Mouse (Mus musculus): Measurements from ENCODE around the gene Gm29094. TPM values are rescaled to one million over a fixed set of nuclear protein-coding genes. Genes with fewer than 3 reads are reported as not detected.
"Not testable (repeated sequence)": the region's sequence is repeated elsewhere in the genome, so short reads cannot be mapped to it uniquely, and the experiment has no call there.

Gm29094 gene
- polyA plus RNA-seq, 1 experiment from 2014 or later, result not detected

DNA sequence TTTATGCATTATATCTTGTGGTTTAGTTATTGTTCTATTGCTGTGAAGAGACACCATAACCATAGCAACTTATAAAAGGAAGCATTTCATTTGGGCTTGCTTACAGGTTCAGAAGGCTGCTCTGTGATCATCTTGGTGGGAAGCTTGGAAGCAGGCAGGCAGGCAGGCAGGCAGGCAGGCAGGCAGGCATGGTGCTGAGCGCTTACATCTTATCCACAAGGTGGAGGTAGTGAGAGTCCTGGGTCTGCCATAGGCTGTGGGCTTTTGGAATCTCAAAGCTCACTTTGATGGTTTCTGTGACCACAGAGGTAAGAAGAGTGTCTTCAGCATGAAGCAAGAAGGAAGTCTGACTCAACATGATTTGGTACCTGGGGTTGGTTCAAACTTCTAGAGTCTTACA is 13.2 kb downstream of the Gm29094 start:
- H3K27me3 ChIP-seq; H3K9ac ChIP-seq; H3K36me3 ChIP-seq; H3K4me3 ChIP-seq; H3K4me2 ChIP-seq; H3K27ac ChIP-seq; ATAC-seq (ENCODE audit: insufficient number of reproducible peaks, low FRiP score, low TSS enrichment, low read depth); H3K4me1 ChIP-seq; H3K9me3 ChIP-seq: not testable (repeated sequence)
- 56% methylated on average over 1 of the region's 1 CpGs for WGBS

DNA sequence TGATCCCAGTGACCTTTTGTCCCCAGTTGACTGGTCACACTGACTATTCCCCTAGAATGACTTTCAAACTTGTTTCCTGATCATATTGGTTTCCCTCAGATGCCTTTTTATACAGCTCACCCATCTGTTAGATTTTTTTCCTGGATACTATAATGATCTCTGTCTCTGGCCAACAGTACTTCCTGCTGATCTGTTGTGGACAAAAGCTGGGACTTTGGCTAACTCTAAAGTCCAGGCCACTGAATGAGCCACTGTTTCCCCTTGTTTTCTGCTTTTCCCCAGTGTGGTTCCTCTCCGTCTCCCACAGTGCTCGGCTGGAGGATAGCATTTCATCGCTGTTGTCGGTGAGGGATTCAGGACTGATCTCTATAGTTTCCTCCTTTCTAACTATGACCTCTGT is 19.0 kb downstream of the Gm29094 start:
- not testable (repeated sequence) for H3K27ac ChIP-seq; H3K4me1 ChIP-seq; H3K9ac ChIP-seq; H3K4me2 ChIP-seq; H3K9me3 ChIP-seq; ATAC-seq (ENCODE audit: insufficient number of reproducible peaks, low FRiP score, low TSS enrichment, low read depth); H3K36me3 ChIP-seq; H3K4me3 ChIP-seq; H3K27me3 ChIP-seq
- 83% methylated on average over 4 of the region's 4 CpGs for WGBS

DNA sequence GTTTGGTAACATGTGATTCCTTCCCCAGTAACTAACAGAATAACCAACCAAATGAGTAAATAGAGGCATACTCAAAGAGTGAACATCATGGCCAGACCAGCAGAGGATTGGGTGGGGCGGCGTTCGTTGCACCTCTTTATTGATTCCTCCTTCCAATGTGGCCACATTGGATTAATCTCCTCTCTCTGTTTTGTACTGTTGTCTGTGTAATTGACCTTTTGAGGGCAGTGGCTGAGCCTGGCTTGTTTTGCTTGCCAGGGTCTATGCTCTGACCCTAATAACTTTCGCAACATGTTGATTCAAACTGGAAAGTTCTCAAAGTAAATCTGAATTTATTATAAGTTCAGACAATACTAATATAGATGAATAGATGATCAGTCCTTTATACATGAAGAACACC is 20.5 kb downstream of the Gm29094 start:
- H3K9me3 ChIP-seq; H3K4me2 ChIP-seq; H3K27me3 ChIP-seq; ATAC-seq (ENCODE audit: insufficient number of reproducible peaks, low FRiP score, low TSS enrichment, low read depth); H3K4me1 ChIP-seq; H3K27ac ChIP-seq; H3K36me3 ChIP-seq; H3K4me3 ChIP-seq; H3K9ac ChIP-seq: not testable (repeated sequence)
- 92% methylated on average over 3 of the region's 4 CpGs for WGBS

DNA sequence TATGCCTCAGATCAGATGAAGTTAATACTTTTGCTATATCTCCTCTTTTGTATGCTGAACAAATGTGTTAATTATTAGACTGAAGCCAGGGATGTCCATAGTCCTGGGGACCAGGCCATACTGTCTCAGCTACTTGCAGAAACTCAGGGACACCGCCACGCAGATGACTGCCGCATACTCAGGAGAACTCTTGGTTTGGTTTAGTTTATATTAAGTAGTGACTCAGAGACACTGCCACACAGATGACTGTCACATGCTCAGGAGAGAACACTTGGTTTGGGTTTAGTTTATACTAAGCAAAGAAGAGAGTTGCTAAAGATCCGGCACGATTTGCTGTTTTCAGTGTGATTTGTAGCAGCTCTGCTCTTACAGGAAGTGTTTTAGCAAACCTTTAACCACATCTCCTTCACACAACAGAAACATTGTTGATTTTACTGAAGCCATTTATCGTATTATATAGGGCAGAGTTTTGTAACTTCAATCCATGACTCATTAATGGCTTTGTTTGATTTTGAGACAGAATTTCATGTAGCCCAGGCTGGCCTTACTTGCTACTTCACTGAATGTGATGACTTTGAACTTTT is 21.6 kb downstream of the Gm29094 start:
- H3K9ac ChIP-seq; H3K27me3 ChIP-seq; H3K27ac ChIP-seq; H3K4me2 ChIP-seq; H3K9me3 ChIP-seq; H3K4me3 ChIP-seq; ATAC-seq (ENCODE audit: insufficient number of reproducible peaks, low FRiP score, low TSS enrichment, low read depth); H3K4me1 ChIP-seq; H3K36me3 ChIP-seq: not testable (repeated sequence)
- 79% methylated on average over 6 of the region's 6 CpGs for WGBS

DNA sequence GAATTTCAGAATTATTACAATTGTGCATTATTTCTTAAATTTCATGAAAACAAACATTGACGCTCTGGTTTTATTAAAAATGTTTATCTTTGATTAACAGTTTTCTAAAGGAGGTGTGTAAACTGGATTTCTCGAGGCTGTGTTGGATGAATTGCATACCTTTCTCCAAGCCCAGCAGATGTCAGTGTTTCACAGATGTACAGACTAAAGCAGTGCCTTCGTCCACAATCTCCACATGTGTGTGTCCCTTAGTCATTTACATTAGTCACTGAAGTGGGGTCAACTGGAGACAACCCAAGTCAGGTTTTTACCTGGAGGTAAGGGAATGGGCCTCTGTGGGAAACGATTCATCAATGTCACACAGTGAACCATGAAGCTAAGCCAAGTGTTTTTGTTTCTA is 26.9 kb downstream of the Gm29094 start:
- Histone ChIP-seq H3K9me3 (no peaks in the 10 kb centered on the region), H3K9ac (no peak overlapping the region), H3K4me2 (no peak overlapping the region), H3K36me3 (no peaks in the 10 kb centered on the region), H3K4me3 (no peak overlapping the region), H3K27ac (no peak overlapping the region), H3K27me3 (no peaks in the 10 kb centered on the region), H3K4me1 (no peaks in the 10 kb centered on the region)
- WGBS, result 55% methylated on average over 4 of the region's 4 CpGs
- ATAC-seq (ENCODE audit: insufficient number of reproducible peaks, low FRiP score, low TSS enrichment, low read depth), result no peak

DNA sequence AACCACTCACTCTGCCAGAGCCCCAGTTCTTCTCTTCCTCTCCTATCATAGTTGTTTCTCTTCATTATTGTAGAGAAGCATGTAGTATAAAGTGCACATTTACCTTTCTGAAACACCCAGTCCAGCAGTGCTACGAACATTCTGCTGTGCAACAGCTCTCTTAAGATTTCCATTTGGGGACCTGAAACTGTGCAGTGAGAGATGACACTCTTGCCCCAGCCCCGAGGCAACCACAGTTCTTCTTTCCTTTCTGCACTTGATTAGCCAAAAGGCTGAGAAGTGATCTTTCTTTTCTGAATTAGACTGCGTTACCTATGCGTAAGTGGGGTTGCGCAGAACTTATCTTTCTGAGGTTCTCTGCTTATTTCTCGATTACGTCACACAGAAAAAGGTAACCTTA is 28.9 kb downstream of the Gm29094 start:
- H3K9me3 ChIP-seq, result no peaks in the 10 kb centered on the region
- WGBS, result 85% methylated on average over 7 of the region's 7 CpGs

DNA sequence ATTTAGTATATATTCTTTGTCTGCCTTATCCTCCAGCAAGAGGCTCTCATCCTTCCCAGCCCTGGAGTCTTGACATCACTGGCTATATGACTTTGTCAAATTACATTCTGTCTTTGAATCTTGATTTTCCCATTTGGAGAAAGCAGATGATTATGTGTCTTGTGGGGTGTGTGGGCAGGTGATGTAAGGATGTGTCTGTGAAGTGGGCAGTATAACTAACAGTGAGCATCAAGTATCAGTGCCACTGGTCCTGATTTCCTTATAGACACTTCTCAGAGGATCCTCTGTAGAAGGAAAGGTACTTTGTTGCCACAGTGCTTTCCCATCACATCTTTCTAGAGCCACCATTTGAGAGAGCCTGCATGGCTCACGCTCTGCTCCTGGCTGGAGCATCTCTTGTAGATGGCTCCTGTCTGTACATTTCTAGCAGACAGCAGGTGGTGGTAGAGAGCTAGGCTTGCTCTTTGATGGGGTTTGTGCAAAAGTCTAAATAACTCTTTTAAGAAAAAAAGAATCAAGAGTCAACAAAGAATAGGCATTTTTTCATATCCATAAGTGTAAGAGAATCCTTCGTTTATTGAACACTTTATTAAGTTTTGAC is 31.8 kb downstream of the Gm29094 start:
- 57% methylated on average over 1 of the region's 2 CpGs for WGBS
- not testable (repeated sequence) for H3K4me2 ChIP-seq; H3K9ac ChIP-seq; H3K27me3 ChIP-seq; H3K27ac ChIP-seq; H3K4me1 ChIP-seq; H3K36me3 ChIP-seq; H3K9me3 ChIP-seq; ATAC-seq (ENCODE audit: insufficient number of reproducible peaks, low FRiP score, low TSS enrichment, low read depth); H3K4me3 ChIP-seq

More for the DNA sequence above, 28.9 kb downstream of the Gm29094 start:
- Histone ChIP-seq H3K27ac (no peak overlapping the region), H3K4me2 (no peak overlapping the region), H3K27me3 (no peaks in the 10 kb centered on the region), H3K9ac (no peak overlapping the region), H3K36me3 (no peaks in the 10 kb centered on the region), H3K4me1 (no peaks in the 10 kb centered on the region), H3K4me3 (no peak overlapping the region)
- no peak for ATAC-seq (ENCODE audit: insufficient number of reproducible peaks, low FRiP score, low TSS enrichment, low read depth)

DNA sequence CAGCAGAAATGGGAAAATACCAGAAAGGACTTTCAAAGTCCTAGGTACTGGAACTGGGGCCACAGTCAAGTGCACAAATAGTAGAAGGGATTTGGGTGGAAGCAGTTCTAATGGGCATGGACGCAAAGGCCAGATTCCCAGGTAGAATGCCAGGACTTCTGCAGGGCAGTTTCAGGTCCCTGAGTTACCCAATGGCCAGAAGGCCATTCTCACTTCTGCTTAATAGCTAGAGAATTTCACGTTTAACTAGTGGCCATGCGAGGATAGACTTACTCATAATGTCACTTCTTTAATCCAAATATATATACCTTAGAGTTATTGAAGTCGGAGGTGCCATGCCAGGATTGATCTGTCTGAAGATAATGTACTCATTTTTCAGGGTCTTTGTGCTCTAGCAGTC is 38.0 kb downstream of the Gm29094 start:
- not testable (repeated sequence) for H3K4me2 ChIP-seq; H3K27ac ChIP-seq; H3K9ac ChIP-seq; H3K27me3 ChIP-seq; H3K36me3 ChIP-seq; H3K9me3 ChIP-seq; H3K4me3 ChIP-seq; H3K4me1 ChIP-seq; ATAC-seq (ENCODE audit: insufficient number of reproducible peaks, low FRiP score, low TSS enrichment, low read depth)
- 85% methylated on average over 4 of the region's 4 CpGs for WGBS

DNA sequence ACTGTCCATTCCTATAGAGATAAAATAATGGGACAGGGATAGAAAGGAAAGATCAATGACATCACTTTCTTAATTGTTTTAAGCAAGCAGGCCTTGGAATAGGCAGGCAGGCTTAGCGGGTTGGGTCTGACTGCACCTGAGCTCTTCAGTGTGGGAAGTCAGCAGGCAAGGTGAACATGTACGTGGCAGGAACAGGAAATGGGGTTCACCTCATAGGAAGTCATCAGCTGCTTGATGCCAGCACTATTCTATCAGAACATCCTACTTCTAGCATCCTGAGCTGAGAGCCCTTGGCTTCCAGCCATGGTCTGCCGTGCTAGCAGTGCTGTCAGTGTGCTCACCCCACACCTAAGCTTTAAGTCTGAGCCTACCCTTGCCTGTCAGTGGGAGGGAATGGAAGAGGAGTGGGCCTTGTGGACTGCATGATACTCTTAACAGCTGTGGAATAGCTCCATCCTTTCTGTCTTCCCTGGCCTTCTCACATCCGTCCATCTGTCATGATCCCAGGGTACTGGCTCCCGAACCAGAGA is 39.9 kb downstream of the Gm29094 start:
- not testable (repeated sequence) for H3K9ac ChIP-seq; ATAC-seq (ENCODE audit: insufficient number of reproducible peaks, low FRiP score, low TSS enrichment, low read depth); H3K27ac ChIP-seq; H3K9me3 ChIP-seq; H3K4me2 ChIP-seq; H3K36me3 ChIP-seq; H3K27me3 ChIP-seq; H3K4me3 ChIP-seq; H3K4me1 ChIP-seq
- 78% methylated on average over 4 of the region's 5 CpGs for WGBS

DNA sequence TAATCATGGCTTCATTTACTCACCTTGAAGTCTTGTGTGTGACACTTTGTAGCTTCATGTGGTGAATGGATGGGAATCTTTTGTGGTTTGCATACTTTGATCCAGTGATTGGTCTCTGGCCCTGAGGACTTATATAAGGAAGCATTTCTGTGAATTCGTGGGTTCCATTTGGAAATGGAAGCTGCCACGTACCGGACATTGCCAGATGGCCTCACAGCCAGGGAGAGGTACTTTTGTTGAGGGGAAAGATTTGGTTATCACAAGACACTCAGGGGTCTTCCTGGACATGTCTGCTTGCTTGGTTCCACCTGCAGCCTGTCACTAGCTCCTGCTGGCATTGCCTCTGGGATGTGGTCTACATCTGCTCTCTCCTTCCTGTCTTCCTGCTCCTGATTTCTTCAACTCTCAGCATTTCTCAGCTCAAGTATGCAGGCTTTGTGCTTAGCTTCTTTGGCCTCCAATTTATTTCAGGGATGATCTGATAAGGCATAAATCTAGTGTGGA is 41.4 kb downstream of the Gm29094 start:
- H3K9ac ChIP-seq; H3K4me2 ChIP-seq; H3K27me3 ChIP-seq; H3K36me3 ChIP-seq; H3K4me1 ChIP-seq; H3K9me3 ChIP-seq; H3K4me3 ChIP-seq; ATAC-seq (ENCODE audit: insufficient number of reproducible peaks, low FRiP score, low TSS enrichment, low read depth); H3K27ac ChIP-seq: not testable (repeated sequence)
- WGBS, result 80% methylated on average over 3 of the region's 3 CpGs

DNA sequence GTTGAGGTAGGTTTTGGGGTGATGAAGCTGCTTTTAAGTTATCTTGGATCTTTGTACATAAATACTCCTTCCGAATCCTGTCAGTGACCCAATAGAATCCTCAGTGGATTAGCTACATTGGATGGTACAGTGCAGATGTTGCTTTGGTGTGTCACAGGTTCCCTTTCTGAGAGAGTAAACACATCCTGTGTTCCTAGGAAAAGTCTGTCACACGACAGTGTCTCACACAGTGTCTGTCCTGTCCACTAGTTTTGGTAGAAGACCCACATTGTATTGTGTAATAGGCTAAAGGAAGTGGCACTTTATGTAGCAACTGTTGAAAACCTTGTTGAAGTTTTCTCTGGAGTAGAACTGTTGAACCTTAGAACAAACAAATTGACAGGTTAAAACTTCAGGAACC is 54.2 kb downstream of the Gm29094 start:
- Histone ChIP-seq H3K4me1 (no peaks in the 10 kb centered on the region), H3K4me3 (no peak overlapping the region), H3K9me3 (no peaks in the 10 kb centered on the region), H3K9ac (no peak overlapping the region), H3K36me3 (no peaks in the 10 kb centered on the region), H3K27me3 (no peaks in the 10 kb centered on the region), H3K27ac (no peak overlapping the region), H3K4me2 (no peak overlapping the region)
- 84% methylated on average over 2 of the region's 2 CpGs for WGBS
- no peak for ATAC-seq (ENCODE audit: insufficient number of reproducible peaks, low FRiP score, low TSS enrichment, low read depth)

DNA sequence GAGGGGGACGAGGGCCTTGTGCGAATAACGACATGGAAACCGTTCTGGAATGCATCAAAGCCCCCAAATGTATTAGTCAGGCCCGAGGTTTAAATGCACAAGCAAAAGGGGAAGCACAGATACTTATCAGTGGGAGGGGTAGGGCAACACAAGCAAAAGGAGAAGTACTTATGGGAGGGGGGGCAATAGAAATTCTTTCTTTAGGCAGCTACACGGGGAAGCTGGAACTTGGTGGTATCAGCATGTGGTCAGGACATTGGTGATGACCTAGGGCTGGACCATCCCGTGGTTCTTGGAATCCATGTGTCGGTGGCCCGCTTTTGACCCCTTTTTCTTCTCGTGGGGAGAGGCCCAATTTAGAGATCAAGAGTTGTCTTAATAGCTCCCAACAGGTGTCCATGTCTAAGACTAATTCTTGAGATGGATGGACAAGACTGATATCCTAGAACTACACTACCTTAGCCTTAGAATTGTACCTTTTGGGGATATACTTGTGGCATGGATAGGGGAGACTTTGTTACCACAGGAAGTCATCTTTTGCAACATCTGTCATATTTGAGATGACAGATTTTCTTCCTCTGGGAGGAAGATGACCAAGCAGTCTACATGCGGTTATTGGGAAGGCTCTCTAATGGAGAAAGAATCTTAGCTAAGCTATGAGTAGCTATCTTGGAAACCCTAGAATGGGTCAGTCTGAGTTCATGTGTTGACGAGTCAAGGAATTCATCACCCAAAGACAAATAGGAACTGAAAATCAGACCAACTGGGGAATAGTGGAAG is 57.6 kb downstream of the Gm29094 start:
- Histone ChIP-seq H3K27me3 (no peaks in the 10 kb centered on the region), H3K27ac (no peak overlapping the region), H3K4me1 (no peaks in the 10 kb centered on the region), H3K4me3 (no peak overlapping the region), H3K9ac (no peak overlapping the region), H3K36me3 (no peaks in the 10 kb centered on the region), H3K4me2 (no peak overlapping the region), H3K9me3 (no peaks in the 10 kb centered on the region)
- WGBS, result 85% methylated on average over 12 of the region's 12 CpGs
- no peak for ATAC-seq (ENCODE audit: insufficient number of reproducible peaks, low FRiP score, low TSS enrichment, low read depth)

All from limb, embryonic 15.5 days (tissue).